Mouse (Mus musculus): ENCODE data around the gene Vwa3a. TPM values are rescaled to one million over a fixed set of nuclear protein-coding genes. Genes with fewer than 3 reads are reported as not detected.
A peak's percentile ranks its signal among the peaks of the same experiment; 100 is the strongest.

Gene Vwa3a
- total RNA-seq, 2 experiments from 2014 or later, result 0.48 to 1.1 TPM

- intact Hi-C loops (cut with DNase I), result loop anchor here (10.0 kb wide), 1 partner anchor 284 kb away; no protein-coding TSS in a partner anchor
These were observed 91.6 kb downstream of the Vwa3a start for GRCm38 (mm10) chr7:120830431-120831381.

GRCm38 (mm10) chr7:120834426-120834825, 95.3 kb downstream of the Vwa3a start:
- H3K4me3 ChIP-seq, result peak overlapping the region; percentile 84
- intact Hi-C loops (cut with DNase I), result loop anchor here (10.0 kb wide), 1 partner anchor 280 kb away; no protein-coding TSS in a partner anchor
- TF ChIP-seq CTCF (IDR thresholded peaks at IDR 0.05), result no peak
- H3K27ac ChIP-seq, result peak overlapping the region; percentile 92
- no peak for DNase-seq

More at GRCm38 (mm10) chr7:120830431-120831381, 91.6 kb downstream of the Vwa3a start:
- Histone ChIP-seq H3K27ac (peak overlapping the region; percentile 95), H3K4me3 (peak overlapping the region; percentile 74)
- peak; percentile 79 for DNase-seq
- TF ChIP-seq CTCF (IDR thresholded peaks at IDR 0.05), result no peak

- peak; percentile 69 for DNase-seq
- Histone ChIP-seq H3K27ac (peak overlapping the region; percentile 92), H3K4me3 (peak overlapping the region; percentile 84)
- no peak for TF ChIP-seq CTCF (IDR thresholded peaks at IDR 0.05)
- intact Hi-C loops (cut with DNase I), result loop anchor here (1.0 to 10.0 kb wide), 3 partner anchors 82 to 280 kb away; partner anchors contain the start of genes Mettl9 and Polr3e
These were observed 95.8 kb downstream of the Vwa3a start for GRCm38 (mm10) chr7:120834863-120835372.

GRCm38 (mm10) chr7:120835449-120836359, 96.6 kb downstream of the Vwa3a start:
- TF ChIP-seq CTCF (IDR thresholded peaks at IDR 0.05), result peak; percentile 99; the same call in 1 of the 2 replicates
- DNase-seq, result peak; percentile 93
- H3K4me3 ChIP-seq, result peak overlapping the region; percentile 84
- H3K27ac ChIP-seq, result peak overlapping the region; percentile 92
- intact Hi-C loops (cut with DNase I), result loop anchor here (1.0 to 10.0 kb wide), 3 partner anchors 82 to 279 kb away; partner anchors contain the start of genes Mettl9 and Polr3e

- Histone ChIP-seq H3K27ac (peak overlapping the region; percentile 92), H3K4me3 (peak overlapping the region; percentile 84)
- no peak for DNase-seq
- intact Hi-C loops (cut with DNase I), result loop anchor here (5.0 to 10.0 kb wide), 2 partner anchors 196 to 278 kb away; partner anchors contain the start of gene Mettl9
- TF ChIP-seq CTCF (IDR thresholded peaks at IDR 0.05), result no peak
These were observed 97.2 kb downstream of the Vwa3a start for GRCm38 (mm10) chr7:120836361-120836760.

GRCm38 (mm10) chr7:120838436-120839160, 99.5 kb downstream of the Vwa3a start:
- TF ChIP-seq CTCF (IDR thresholded peaks at IDR 0.05), result no peak
- intact Hi-C loops (cut with DNase I), result loop anchor here (5.0 to 10.0 kb wide), 2 partner anchors 194 to 276 kb away; partner anchors contain the start of gene Mettl9
- Histone ChIP-seq H3K4me3 (no peak overlapping the region), H3K27ac (peak overlapping the region; percentile 99)
- DNase-seq, result peak; percentile 84

GRCm38 (mm10) chr7:120839786-120840185, 100.7 kb downstream of the Vwa3a start:
- Histone ChIP-seq H3K27ac (peak overlapping the region; percentile 99), H3K4me3 (no peak overlapping the region)
- intact Hi-C loops (cut with DNase I), result loop anchor here (5.0 to 10.0 kb wide), 2 partner anchors 193 to 275 kb away; partner anchors contain the start of gene Mettl9
- peak; percentile 80 for DNase-seq
- TF ChIP-seq CTCF (IDR thresholded peaks at IDR 0.05), result no peak

- Histone ChIP-seq H3K27ac (peak within 1 kb of the TSS; percentile 99), H3K4me3 (peak within 1 kb of the TSS; percentile 96)
- peak; percentile 35 for TF ChIP-seq CTCF (IDR thresholded peaks at IDR 0.05)
- intact Hi-C loops (cut with DNase I), result no loop called here
- DNase-seq, result peak; percentile 97
These were observed 103.4 kb downstream of the Vwa3a start, which contains the start of gene Eef2k for GRCm38 (mm10) chr7:120842345-120843036. Gene Eef2k (plus strand): TSS chr7:120842831.

- Histone ChIP-seq H3K27ac (peak overlapping the region; percentile 99), H3K4me3 (peak overlapping the region; percentile 96)
- TF ChIP-seq CTCF (IDR thresholded peaks at IDR 0.05), result no peak
- intact Hi-C loops (cut with DNase I), result no loop called here
- peak; percentile 94 for DNase-seq
These were observed 104.0 kb downstream of the Vwa3a start for GRCm38 (mm10) chr7:120843037-120843621.

- DNase-seq, result no peak
- Histone ChIP-seq H3K4me3 (peak overlapping the region; percentile 96), H3K27ac (peak overlapping the region; percentile 99)
- intact Hi-C loops (cut with DNase I), result no loop called here
- TF ChIP-seq CTCF (IDR thresholded peaks at IDR 0.05), result no peak
These were observed 104.8 kb downstream of the Vwa3a start for GRCm38 (mm10) chr7:120843852-120844435.
